Mouse (Mus musculus) c-Kit-positive CD71-negative TER-119-negative erythroid progenitor cells, embryonic 14.5 days (primary cell): ENCODE data around the gene Golga2.

ENCODE experiments used
- DNase-seq: peaks from one replicate; pipeline ENCODE4 v3.0.0-alpha.2; 2013; ENCODE audit warnings: low read depth

The Golga2 gene

GRCm38 (mm10) chr2:32343351-32343671, 56.1 kb downstream of the Golga2 start:
- DNase-seq = no peak

GRCm38 (mm10) chr2:32344056-32344455, 56.9 kb downstream of the Golga2 start:
- no peak for DNase-seq

DNA sequence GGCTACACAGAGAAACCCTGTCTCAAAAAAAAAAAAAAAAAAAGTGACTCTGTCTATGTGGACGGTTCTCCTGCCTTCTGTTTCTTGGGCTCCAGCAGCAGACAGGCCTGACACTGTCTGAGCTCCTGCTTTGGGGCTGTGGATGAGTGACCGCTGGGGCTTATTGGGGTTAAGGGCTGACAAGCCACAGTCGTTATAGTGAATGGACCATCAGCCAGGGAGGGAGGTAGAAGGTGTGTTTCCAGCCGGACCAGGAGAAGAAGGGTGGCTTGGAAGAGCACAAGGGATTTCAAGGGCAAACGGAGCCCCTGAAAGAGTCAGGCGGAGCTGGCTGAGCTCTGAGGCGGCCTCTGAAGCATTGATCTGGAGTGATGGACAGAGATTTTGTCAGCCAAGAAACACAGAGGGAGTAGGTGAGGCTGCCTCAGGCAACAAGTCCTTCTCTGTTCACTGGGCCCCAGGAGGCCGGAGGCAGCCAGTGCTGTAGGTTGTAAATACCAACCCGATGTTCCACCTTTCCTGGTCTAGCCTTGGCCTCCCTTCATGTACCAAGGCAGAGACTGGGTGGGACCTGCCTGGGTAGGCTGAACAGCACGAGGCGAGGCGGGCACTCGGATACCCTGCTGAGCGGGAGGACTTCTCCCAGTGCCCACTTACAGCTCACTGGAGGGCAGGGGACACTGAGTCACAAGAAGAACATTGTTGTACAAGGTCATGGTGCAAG, 57.6 kb downstream of the Golga2 start:
- DNase-seq = no peak

- no peak for DNase-seq
Measured at GRCm38 (mm10) chr2:32347019-32347418, 59.8 kb downstream of the Golga2 start.

DNA sequence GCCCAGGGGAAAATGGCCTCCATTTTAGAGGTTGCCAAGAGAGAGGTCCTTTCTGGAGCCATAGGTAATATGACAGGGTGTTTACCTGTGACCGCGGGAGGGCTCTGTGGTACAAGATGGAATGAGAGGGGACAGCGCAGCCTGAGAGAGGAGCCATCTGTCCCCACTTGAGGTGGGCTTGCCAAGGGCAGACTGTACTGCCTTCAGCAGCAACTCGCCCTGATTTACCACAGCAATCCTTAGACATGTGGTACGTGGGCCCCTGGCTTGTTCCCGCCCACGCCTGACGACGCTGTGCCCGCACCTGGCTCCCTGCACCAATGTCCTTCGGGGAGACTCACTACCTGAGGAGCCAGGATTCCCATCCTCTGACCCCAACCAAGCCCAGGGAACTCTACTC, 61.1 kb downstream of the Golga2 start:
- no peak for DNase-seq

DNA sequence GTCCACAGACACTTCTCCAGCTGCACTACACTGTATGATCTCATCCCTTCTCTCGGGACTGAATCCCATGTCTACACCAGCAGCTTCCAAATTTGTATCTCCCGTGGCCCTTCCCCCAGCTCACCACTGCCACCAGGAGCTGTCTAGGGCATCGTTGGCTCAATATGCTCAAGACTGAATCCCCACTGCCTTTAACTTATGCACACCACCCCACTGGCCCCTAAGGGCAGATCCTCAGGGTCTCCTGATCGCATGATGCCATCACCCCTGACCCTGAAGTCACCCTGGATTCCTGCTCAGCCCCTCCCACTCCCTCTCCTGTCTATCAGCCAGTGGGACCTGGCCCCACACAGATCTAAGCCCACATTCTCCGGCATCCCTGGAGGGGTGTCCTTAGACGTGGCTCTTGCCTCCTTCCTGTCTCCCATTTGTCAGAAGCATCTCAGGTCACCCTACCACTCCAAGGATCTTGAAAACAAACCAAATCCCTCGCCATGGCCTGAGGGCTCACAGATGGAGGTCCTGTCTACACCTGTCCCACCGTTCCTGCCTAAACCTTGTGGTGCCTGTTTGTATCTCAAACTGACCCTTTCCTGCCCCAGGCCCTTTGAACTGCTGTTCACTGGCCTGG, 62.6 kb downstream of the Golga2 start:
- DNase-seq = no peak

GRCm38 (mm10) chr2:32350471-32351051, 63.4 kb downstream of the Golga2 start:
- no peak for DNase-seq

DNA sequence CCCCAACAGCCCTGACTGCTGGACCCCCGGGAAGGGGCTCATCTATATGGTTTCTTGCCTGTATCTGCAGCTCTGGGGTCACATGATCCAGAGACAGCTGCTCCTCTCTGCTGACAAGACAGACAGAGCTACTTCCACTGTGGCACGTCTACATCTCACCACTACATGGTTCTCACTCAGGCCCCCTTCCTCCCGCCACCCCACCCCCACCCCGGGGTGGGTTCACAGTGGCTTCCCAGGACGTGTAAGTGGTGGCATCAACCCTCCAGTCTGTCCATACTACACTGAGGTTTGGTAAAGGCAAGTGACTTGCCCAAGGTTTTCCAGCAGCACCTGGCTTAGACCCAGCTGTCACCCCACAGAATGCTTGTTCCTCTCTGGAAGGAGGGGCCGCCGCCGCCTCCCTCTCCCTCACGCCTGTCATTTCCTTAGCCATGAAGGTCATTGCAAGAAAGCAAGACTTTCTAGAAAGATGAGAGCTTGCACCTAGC, 64.3 kb downstream of the Golga2 start:
- DNase-seq = no peak

GRCm38 (mm10) chr2:32352151-32353006, 65.2 kb downstream of the Golga2 start, which contains the start of gene Ciz1:
Gene Ciz1, plus strand, starts transcription at chr2:32352327.
- DNase-seq = no peak

DNA sequence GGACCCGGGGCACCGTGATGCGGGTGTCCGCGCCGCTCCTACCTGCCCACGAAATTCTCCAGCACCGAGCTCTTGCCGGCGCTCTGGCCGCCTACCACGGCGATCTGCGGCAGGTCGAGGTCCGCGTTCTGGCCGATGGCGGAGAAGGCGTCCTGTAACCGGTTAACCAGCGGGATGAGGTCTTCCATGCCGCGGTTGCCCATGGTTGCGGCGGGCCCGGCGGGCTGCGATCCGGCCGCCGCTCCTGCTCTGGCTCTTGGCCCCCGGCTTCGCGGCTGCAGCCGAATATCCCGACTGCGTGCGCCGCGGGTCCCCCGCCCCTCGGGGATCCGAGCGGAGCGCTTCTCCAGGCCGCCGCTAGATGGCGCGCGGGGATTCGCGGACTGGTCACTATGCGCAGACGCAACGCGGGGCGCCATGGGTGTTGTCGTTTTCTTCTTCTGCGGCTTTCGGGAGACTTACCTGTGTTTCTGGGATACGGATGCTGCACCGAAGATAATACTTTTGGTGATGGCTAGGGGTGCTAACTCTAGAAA, 65.9 kb downstream of the Golga2 start, which contains the start of gene Dnm1:
Gene Dnm1, minus strand, starts transcription at position 332 of the 536 bp plus-strand sequence.
- DNase-seq = peak; percentile 78

- no peak for DNase-seq
Measured at GRCm38 (mm10) chr2:32353836-32354235, 66.7 kb downstream of the Golga2 start.

DNA sequence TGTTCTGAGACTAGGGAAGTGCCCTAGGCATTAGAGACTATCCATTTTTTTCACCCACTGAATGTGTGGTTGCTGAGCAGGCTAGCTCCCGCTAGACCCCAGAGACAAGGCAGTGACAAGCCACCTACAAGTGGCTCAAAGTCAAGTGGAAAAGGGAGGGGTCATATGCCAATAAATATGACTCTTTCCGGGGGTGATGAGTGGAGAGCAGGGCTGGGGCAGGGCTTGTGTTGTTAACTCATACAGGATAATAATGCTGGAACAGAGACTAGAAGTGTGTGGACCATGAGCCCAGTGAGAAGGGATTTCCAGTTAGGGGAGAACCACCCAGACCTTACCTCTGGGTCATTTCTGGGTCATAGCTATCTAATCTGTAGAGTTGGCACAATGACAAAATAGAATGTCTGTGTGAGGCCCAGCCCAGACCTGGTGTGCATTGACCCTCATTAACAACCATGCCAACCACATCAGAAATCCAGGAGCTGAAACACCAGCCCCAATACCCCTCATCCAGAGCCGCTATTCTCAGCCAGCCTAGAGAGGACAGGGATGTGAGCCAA, 67.2 kb downstream of the Golga2 start:
- no peak for DNase-seq

GRCm38 (mm10) chr2:32356216-32356615, 69.0 kb downstream of the Golga2 start:
- no peak for DNase-seq
